Mouse (Mus musculus): ENCODE data around the gene Pde7b.

GRCm38 (mm10) chr10:20495051-20495450, 229.8 kb downstream of the Pde7b start:
- TF ChIP-seq GATA1 (IDR thresholded peaks at IDR 0.05; ENCODE audit: borderline replicate concordance, low read length) (no peak), CTCF (IDR thresholded peaks at IDR 0.05; ENCODE audit: low read depth, low read length) (no peak), TAL1 (conservative IDR thresholded peaks at IDR 0.05; ENCODE audit: low read depth, low read length) (no peak)
